In genomic region chr10:99203163-99203562, GRCm38 (mm10) we compare ENCODE assay signal across 8 mouse cellular contexts. TPM values are rescaled to one million over a fixed set of nuclear protein-coding genes. Genes with fewer than 3 reads are reported as not detected.
DNase-seq lines count a peak whose midpoint lies in the region; ATAC-seq lines count a peak whose summit lies in the region.

No protein-coding gene starts in this region.

- H3K9ac ChIP-seq in liver, embryonic 11.5 days (ENCODE audit: low read depth, low read length), result 0 out of 2 replicates have a peak overlapping the region, but pooled peaks have one; percentile 39
- no peak overlapping the region for H3K9ac ChIP-seq in forebrain, embryonic 15.5 days (replicated peaks)
- H3K9ac ChIP-seq in liver, embryonic 12.5 days, result peak overlapping the region; percentile 45

- WGBS in liver, embryonic 11.5 days, result 38% methylated on average over 5 of the region's 5 CpGs
- WGBS in forebrain, embryonic 15.5 days, result 57% methylated on average over 5 of the region's 5 CpGs
- 44% methylated on average over 5 of the region's 5 CpGs for WGBS in liver, embryonic 12.5 days (ENCODE audit: insufficient replicate concordance)

- no peaks in the 10 kb centered on the region for H3K9me3 ChIP-seq in liver, embryonic 11.5 days (ENCODE audit: control insufficient read depth, low read length)
- no peaks in the 10 kb centered on the region for H3K9me3 ChIP-seq in forebrain, embryonic 15.5 days
- no peaks in the 10 kb centered on the region for H3K9me3 ChIP-seq in liver, embryonic 12.5 days (replicated peaks)

- intact Hi-C loops in left cerebral cortex, postnatal 10 days (cut with DNase I), result loop anchor here (5.0 kb wide), 1 partner anchor 59 kb away; the partner anchor contains the start of gene Dusp6

- peaks cover 9% of the 10 kb centered on the region for H3K4me1 ChIP-seq in liver, embryonic 11.5 days (replicated peaks; ENCODE audit: control insufficient read depth, insufficient read depth, low read length)
- H3K4me1 ChIP-seq in forebrain, embryonic 15.5 days, result peaks cover 28% of the 10 kb centered on the region
- peaks cover 30% of the 10 kb centered on the region for H3K4me1 ChIP-seq in liver, embryonic 12.5 days

- no peak for ATAC-seq in liver, embryonic 11.5 days (replicated peaks; ENCODE audit: low FRiP score)
- ATAC-seq in forebrain, embryonic 15.5 days (replicated peaks), result no peak
- no peak for ATAC-seq in liver, embryonic 12.5 days

- H3K27me3 ChIP-seq in liver, embryonic 11.5 days (replicated peaks; ENCODE audit: control insufficient read depth, insufficient read depth, low read length), result no peaks in the 10 kb centered on the region
- H3K27me3 ChIP-seq in forebrain, embryonic 15.5 days, result no peaks in the 10 kb centered on the region
- no peaks in the 10 kb centered on the region for H3K27me3 ChIP-seq in liver, embryonic 12.5 days (replicated peaks)
- no peaks in the 10 kb centered on the region for H3K27me3 ChIP-seq in splenic B cell, adult 2 months (ENCODE audit: control insufficient read depth, insufficient read depth, low read length, poor library complexity, severe bottlenecking)

- no peaks in the 10 kb centered on the region for H3K36me3 ChIP-seq in liver, embryonic 11.5 days (ENCODE audit: control insufficient read depth, insufficient read depth, low read length)
- no peaks in the 10 kb centered on the region for H3K36me3 ChIP-seq in forebrain, embryonic 15.5 days
- no peaks in the 10 kb centered on the region for H3K36me3 ChIP-seq in liver, embryonic 12.5 days
- H3K36me3 ChIP-seq in splenic B cell, adult 2 months (ENCODE audit: control insufficient read depth, insufficient read depth, low read length, poor library complexity, severe bottlenecking), result no peaks in the 10 kb centered on the region

- DNase-seq in liver, embryonic 11.5 days (ENCODE audit: low spot score), result no peak
- no peak for DNase-seq in liver
- DNase-seq in splenic B cell, adult 2 months (ENCODE audit: low read depth, low spot score), result peak; percentile 43
- no peak for DNase-seq in left cerebral cortex, postnatal 10 days (ENCODE audit: extremely low spot score in 1 of 2, low spot score in 2 of 2)
- no peak for DNase-seq in gastrocnemius, adult 8-10 months (ENCODE audit: low spot score in 2 of 2)
- DNase-seq in retina, postnatal 1 day, result no peak

- peak overlapping the region; percentile 62 for H3K4me2 ChIP-seq in liver, embryonic 11.5 days
- H3K4me2 ChIP-seq in forebrain, embryonic 15.5 days (replicated peaks), result peak overlapping the region; percentile 46
- peak overlapping the region; percentile 74 for H3K4me2 ChIP-seq in liver, embryonic 12.5 days

- 0 out of 2 replicates have a peak overlapping the region, but pooled peaks have one; percentile 46 for H3K27ac ChIP-seq in liver, embryonic 11.5 days (ENCODE audit: low read depth, low read length)
- no peak overlapping the region for H3K27ac ChIP-seq in forebrain, embryonic 15.5 days (replicated peaks)
- peak overlapping the region; percentile 56; the same call in 1 of the 2 replicates for H3K27ac ChIP-seq in liver, embryonic 12.5 days

- H3K4me3 ChIP-seq in liver, embryonic 11.5 days (ENCODE audit: low read depth, low read length), result peak overlapping the region; percentile 25; the same call in 1 of the 2 replicates
- H3K4me3 ChIP-seq in forebrain, embryonic 15.5 days, result no peak overlapping the region; the same call in 1 of the 2 replicates
- peak overlapping the region; percentile 46 for H3K4me3 ChIP-seq in liver, embryonic 12.5 days

RNA-seq across cellular contexts. Expression of gene Dusp6, which starts 59.9 kb away (rescaled TPM):
- polyA plus RNA-seq in liver, embryonic 11.5 days (2014; fragmentation: Nextera tagmentation; extraction: Ambion mirVana), result 37.6 and 40.3 TPM in 2 replicates
- 33.3 and 36.4 TPM in 2 replicates for polyA plus RNA-seq in forebrain, embryonic 15.5 days (2015; fragmentation: Nextera tagmentation; extraction: Ambion mirVana)
- polyA plus RNA-seq in liver, embryonic 12.5 days (2016; fragmentation: Nextera tagmentation; extraction: Ambion mirVana), result 17.9 and 18.7 TPM in 2 replicates
- total RNA-seq in left cerebral cortex, postnatal 10 days (2021), result 10 to 100 TPM; 68.8 to 72.4 TPM
- total RNA-seq in gastrocnemius, adult 8-10 months (2022), result 1 to 10 TPM; 7.3 to 9.8 (median 8.5) TPM
